Mouse (Mus musculus) ES-Bruce4 (cell line): ENCODE data around the gene Hpd. TPM values are rescaled to one million over a fixed set of nuclear protein-coding genes. Genes with fewer than 3 reads are reported as not detected.
"Not testable (repeated sequence)": the region's sequence is repeated elsewhere in the genome, so short reads cannot be mapped to it uniquely, and the experiment has no call there.

Experiments used
- H3K27ac ChIP-seq: 2 replicates; pipeline ENCODE4 v1.5.1; 2012; ENCODE audit warnings: low read length, inconsistent platforms; ENCODE audit not compliant: insufficient read depth
- H3K27me3 ChIP-seq: 2 replicates; pipeline ENCODE4 v1.6.1; 2012; ENCODE audit warnings: mild to moderate bottlenecking, low read length, inconsistent platforms; ENCODE audit not compliant: control insufficient read depth, poor library complexity, insufficient read depth, severe bottlenecking
- H3K36me3 ChIP-seq: 2 replicates; pipeline ENCODE4 v1.6.1; 2012; ENCODE audit warnings: inconsistent platforms, mild to moderate bottlenecking, low read length, moderate library complexity; ENCODE audit not compliant: control insufficient read depth, poor library complexity, insufficient read depth, severe bottlenecking
- H3K4me1 ChIP-seq: one replicate; pipeline ENCODE4 v1.8.1; 2011; ENCODE audit warnings: low read length; ENCODE audit not compliant: control insufficient read depth, insufficient read depth
- H3K4me3 ChIP-seq: 2 replicates; pipeline ENCODE4 v1.5.1; 2011; ENCODE audit warnings: low read depth, mild to moderate bottlenecking, low read length
- H3K9ac ChIP-seq: 2 replicates; pipeline ENCODE4 v1.6.1; 2012; ENCODE audit warnings: low read depth, mild to moderate bottlenecking, inconsistent platforms; ENCODE audit not compliant: poor library complexity, severe bottlenecking
- H3K9me3 ChIP-seq: replicated peaks from 2 replicates; pipeline ENCODE4 v1.6.1; 2012; ENCODE audit warnings: mild to moderate bottlenecking, low read length, inconsistent platforms; ENCODE audit not compliant: control insufficient read depth, poor library complexity, insufficient read depth, severe bottlenecking
- CTCF ChIP-seq: IDR thresholded peaks from one replicate; pipeline ENCODE4 v1.8.1; 2011; ENCODE audit warnings: low read depth, low read length
- EP300 ChIP-seq: IDR thresholded peaks from 2 replicates; pipeline ENCODE4 v1.6.1; 2011; ENCODE audit warnings: low read depth, low read length; ENCODE audit not compliant: insufficient read depth
- POLR2A ChIP-seq: IDR thresholded peaks from one replicate; pipeline ENCODE4 v1.8.1; 2011; ENCODE audit warnings: low read length; ENCODE audit not compliant: insufficient read depth
- polyA plus RNA-seq: library from polyadenylated mRNA; stranded (reverse); fragments of >200 nt; gene quantifications from 2 replicates; pipeline ENCODE4 v1.2.4, GENCODE M21; 2011; ENCODE audit warnings: low read depth; ENCODE audit not compliant: missing spikeins, insufficient read depth, insufficient read length

Gene Hpd
- polyA plus RNA-seq, 1 experiment, result not detected

DNA sequence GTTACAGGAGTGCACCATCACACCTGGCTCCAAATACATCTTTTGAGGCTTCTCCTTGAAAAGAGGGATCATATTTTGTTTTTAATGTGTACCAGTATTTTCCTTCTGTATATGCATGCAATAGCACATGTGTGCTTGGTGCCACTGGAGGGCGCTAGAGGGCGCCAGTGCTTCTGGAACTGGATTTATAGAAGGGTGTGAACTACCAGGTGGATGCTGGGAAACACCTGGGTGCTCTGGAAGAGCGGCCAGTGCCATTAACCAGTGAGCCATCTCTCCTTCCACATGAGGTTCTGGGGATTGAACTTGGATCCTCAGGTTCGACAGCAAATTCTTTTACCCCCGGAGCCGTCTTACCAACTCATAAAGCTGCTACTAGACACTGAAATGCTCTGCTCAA is 41.3 kb upstream of the Hpd start:
- not testable (repeated sequence) for H3K9me3 ChIP-seq, H3K36me3 ChIP-seq, H3K9ac ChIP-seq, H3K4me1 ChIP-seq, H3K27ac ChIP-seq, H3K4me3 ChIP-seq, H3K27me3 ChIP-seq
- TF ChIP-seq CTCF, result peak; percentile 23

DNA sequence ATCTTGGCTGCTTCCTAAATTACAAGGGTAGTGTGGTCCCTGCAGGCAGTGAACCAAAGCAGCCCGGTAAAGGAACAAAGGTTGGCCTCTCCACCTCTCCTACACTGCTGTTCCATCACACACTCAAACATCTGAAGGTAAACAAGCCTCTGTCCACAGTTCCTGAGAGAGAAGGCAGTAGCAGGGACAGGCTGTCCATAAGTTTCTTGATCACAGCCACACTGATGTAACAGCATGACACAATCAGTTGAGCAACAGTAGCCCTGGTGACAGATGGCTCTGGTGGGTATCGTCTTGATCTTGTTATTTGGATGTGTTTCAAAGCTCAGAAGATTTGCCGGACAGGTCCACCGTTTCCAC is 40.5 kb upstream of the Hpd start:
- Histone ChIP-seq H3K9ac (no peak overlapping the region), H3K36me3 (no peaks in the 10 kb centered on the region), H3K4me3 (no peak overlapping the region), H3K27ac (no peak overlapping the region), H3K27me3 (no peaks in the 10 kb centered on the region), H3K4me1 (no peaks in the 10 kb centered on the region), H3K9me3 (no peaks in the 10 kb centered on the region)
- no peak for TF ChIP-seq POLR2A
- no peak for TF ChIP-seq CTCF
- no peak for TF ChIP-seq EP300

DNA sequence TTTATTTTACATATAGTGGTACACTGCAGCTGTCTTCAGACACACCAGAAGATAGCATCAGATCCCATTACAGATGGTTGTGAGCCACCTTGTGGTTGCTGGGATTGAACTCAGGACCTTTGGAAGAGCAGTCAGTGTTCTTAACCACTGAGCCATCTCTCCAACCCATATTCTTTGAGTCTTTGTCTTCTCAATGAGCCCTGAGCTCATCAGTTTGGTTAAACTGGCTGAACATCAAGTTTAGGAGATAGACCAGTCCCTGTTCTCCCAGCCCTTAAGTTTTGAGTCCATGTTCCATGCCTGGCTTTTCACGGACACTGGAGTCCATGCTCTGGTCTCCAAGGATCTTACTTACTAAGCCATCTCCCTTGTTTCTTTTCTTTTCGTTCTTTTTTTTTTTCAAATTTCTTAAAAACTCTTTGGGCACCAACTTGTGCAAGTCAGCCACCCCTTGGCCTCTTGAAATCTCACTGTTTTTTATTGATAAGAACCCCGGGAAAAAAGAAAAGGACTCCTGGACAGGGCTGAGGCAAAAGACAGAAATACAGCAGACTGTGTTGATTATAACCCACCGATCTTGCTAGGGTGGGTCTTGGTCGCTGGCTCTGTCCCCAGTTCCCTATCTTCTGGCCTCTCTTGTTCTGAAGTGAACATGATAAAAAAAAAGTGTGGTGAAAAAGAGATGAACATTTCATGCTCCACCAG is 40.0 kb upstream of the Hpd start:
- not testable (repeated sequence) for H3K9ac ChIP-seq, H3K27me3 ChIP-seq, H3K27ac ChIP-seq, H3K4me1 ChIP-seq, H3K36me3 ChIP-seq, H3K9me3 ChIP-seq, H3K4me3 ChIP-seq

DNA sequence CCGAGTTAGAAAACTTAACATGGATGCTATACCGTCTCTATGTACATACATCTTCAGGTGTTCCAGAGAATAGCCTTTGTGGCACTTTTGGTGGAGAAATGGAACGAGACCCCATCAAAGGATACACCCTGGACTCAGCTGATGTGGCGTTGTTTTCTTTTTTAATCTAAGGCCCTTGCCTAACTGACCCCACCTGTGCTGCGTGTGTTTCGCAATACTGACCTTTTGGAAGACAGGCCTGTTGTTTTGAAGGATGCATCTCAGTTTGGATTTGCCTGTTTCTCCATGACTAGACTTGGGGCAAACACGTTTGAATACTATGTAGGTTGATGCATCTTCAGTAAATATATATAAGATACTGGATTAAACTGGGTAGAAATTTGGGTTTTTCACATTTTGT is 21.1 kb upstream of the Hpd start:
- H3K4me1 ChIP-seq, H3K27ac ChIP-seq, H3K9ac ChIP-seq, H3K27me3 ChIP-seq, H3K9me3 ChIP-seq, H3K36me3 ChIP-seq, H3K4me3 ChIP-seq: not testable (repeated sequence)

DNA sequence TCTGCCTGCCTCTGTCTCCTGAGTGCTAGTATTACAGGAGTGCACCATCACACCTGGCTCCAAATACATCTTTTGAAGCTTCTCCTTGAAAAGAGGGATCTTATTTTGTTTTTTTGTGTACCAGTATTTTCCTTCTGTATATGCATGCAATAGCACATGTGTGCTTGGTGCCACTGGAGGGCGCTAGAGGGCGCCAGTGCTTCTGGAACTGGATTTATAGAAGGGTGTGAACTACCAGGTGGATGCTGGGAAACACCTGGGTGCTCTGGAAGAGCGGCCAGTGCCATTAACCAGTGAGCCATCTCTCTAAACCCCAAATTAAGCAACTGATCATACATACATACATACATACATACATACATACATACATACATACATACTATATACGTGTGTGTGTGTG is 20.2 kb upstream of the Hpd start:
- H3K4me1 ChIP-seq, H3K36me3 ChIP-seq, H3K9me3 ChIP-seq, H3K4me3 ChIP-seq, H3K9ac ChIP-seq, H3K27ac ChIP-seq, H3K27me3 ChIP-seq: not testable (repeated sequence)
- peak; percentile 15 for TF ChIP-seq CTCF

DNA sequence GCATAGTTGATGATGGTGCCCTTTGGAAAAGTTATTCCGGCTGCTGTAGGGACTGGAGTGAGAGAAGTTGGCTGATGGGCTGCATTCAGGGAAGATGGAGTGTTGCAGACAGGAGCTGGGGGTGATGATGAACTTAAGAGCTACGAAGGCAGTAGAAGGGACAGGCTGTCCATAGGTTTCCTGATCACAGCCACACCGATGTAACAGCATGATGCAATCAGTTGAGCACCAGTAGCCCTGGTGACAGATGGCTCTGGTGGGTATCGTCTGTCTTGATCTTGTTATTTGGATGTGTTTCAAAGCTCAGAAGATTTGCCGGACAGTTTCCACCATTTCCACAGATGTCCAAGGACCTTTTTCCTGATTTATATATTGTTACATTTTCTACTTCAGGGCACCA is 19.5 kb upstream of the Hpd start:
- Histone ChIP-seq H3K4me1 (no peaks in the 10 kb centered on the region), H3K9ac (no peak overlapping the region), H3K9me3 (no peaks in the 10 kb centered on the region), H3K36me3 (no peaks in the 10 kb centered on the region), H3K4me3 (no peak overlapping the region), H3K27me3 (no peaks in the 10 kb centered on the region), H3K27ac (no peak overlapping the region)
- TF ChIP-seq EP300, result no peak

DNA sequence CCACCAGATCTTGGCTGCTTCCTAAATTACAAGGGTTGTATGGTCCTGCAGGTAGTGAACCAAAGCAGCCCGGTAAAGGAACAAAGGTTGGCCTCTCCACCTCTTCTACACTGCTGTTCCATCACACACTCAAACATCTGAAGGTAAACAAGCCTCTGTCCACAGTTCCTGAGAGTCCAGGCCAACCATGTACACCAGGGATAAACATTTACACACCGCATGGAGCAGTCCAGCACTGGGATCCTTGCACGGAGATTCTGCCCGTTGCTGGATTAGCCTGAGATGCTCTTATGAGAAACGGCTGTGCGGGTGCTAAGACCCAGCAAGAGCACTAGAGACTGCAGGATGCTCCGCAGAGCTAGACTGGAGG is 19.0 kb upstream of the Hpd start:
- no peak overlapping the region for H3K4me3 ChIP-seq
- H3K36me3 ChIP-seq, result no peaks in the 10 kb centered on the region
- no peaks in the 10 kb centered on the region for H3K27me3 ChIP-seq
- no peaks in the 10 kb centered on the region for H3K4me1 ChIP-seq
- no peak for TF ChIP-seq POLR2A
- TF ChIP-seq CTCF, result no peak
- TF ChIP-seq EP300, result no peak
- H3K9me3 ChIP-seq, result no peaks in the 10 kb centered on the region
- no peak overlapping the region for H3K27ac ChIP-seq
- no peak overlapping the region for H3K9ac ChIP-seq

DNA sequence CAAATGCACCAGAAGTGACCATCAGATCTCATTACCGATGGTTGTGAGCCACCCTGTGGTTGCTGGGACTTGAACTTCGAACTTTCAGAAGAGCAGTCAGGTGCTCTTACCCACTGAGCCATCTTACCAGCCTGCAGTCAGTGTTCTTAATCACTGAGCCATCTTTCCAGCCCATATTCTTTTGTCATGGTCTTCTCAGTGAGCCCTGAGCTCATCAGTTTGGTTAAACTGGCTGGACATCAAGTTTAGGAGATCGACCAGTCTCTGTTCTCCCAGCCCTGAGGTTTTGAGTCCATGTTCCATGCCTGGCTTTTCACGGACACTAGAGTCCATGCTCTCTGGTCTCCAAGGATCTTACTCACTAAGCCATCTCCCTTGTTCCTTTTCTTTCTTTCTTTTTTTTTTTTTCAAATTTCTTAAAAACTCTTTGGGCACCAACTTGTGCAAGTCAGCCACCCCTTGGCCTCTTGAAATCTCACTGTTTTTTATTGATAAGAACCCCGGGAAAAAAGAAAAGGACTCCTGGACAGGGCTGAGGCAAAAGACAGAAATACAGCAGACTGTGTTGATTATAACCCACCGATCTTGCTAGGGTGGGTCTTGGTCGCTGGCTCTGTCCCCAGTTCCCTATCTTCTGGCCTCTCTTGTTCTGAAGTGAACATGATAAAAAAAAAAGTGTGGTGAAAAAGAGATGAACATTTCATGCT is 18.4 kb upstream of the Hpd start:
- H3K36me3 ChIP-seq, H3K27me3 ChIP-seq, H3K27ac ChIP-seq, H3K4me3 ChIP-seq, H3K9me3 ChIP-seq, H3K4me1 ChIP-seq, H3K9ac ChIP-seq: not testable (repeated sequence)
